Mouse (Mus musculus) thymus, adult 2 months (tissue): ENCODE results near the gene Slco4a1. TPM values are rescaled to one million over a fixed set of nuclear protein-coding genes. Genes with fewer than 3 reads are reported as not detected.

Experiments used
- DNase-seq: peaks from one replicate; pipeline ENCODE4 v3.0.0; 2021
- H3K27ac ChIP-seq: fragments of 200-500 bp; 2 replicates; pipeline ENCODE4 v1.5.1; 2012; ENCODE audit warnings: low read length, control low read depth; ENCODE audit not compliant: control insufficient read depth, insufficient read depth
- H3K27me3 ChIP-seq: fragments of 200-500 bp; 2 replicates; pipeline ENCODE4 v1.6.1; 2012; ENCODE audit warnings: mild to moderate bottlenecking, low read length, moderate library complexity, mixed read lengths; ENCODE audit not compliant: control insufficient read depth, insufficient read depth
- H3K36me3 ChIP-seq: fragments of 200-500 bp; 2 replicates; pipeline ENCODE4 v1.6.1; 2012; ENCODE audit warnings: mild to moderate bottlenecking, low read length, moderate library complexity; ENCODE audit not compliant: control insufficient read depth, insufficient read depth
- H3K4me1 ChIP-seq: fragments of 200-500 bp; replicated peaks from 2 replicates; pipeline ENCODE4 v1.6.1; 2012; ENCODE audit warnings: low read length; ENCODE audit not compliant: control insufficient read depth, insufficient read depth
- H3K4me3 ChIP-seq: fragments of 200-500 bp; 2 replicates; pipeline ENCODE4 v1.5.1; 2012; ENCODE audit warnings: mild to moderate bottlenecking, low read length, control low read depth, moderate library complexity; ENCODE audit not compliant: control insufficient read depth, insufficient read depth
- CTCF ChIP-seq: fragments of 200-500 bp; IDR thresholded peaks from 2 replicates; pipeline ENCODE4 v1.5.1; 2012; ENCODE audit warnings: mild to moderate bottlenecking, control low read depth, low read length, moderate library complexity, borderline replicate concordance; ENCODE audit not compliant: control insufficient read depth, poor library complexity, insufficient read depth; ENCODE audit errors: extremely low read depth
- POLR2A ChIP-seq: fragments of 200-500 bp; IDR thresholded peaks from 2 replicates; pipeline ENCODE4 v1.6.1; 2012; ENCODE audit warnings: mild to moderate bottlenecking, low read length, control low read depth, moderate library complexity; ENCODE audit not compliant: control insufficient read depth, poor library complexity, insufficient read depth; ENCODE audit errors: extremely low read depth
- WGBS: fragments of 180-500 bp; shearing (Covaris S2); methylation state at CpG from one replicate; pipeline ENCODE4 v1.1.7; 2018; 5-methylcytosine and 5-hydroxymethylcytosine counted together
- polyA plus RNA-seq: library from polyadenylated mRNA; depleted of rRNA; stranded (reverse); fragments of >200 nt; gene quantifications from 2 replicates; pipeline ENCODE4 v1.2.3, GENCODE M21; 2012

Slco4a1 gene
- polyA plus RNA-seq, 1 experiment = 21.2 TPM

DNA sequence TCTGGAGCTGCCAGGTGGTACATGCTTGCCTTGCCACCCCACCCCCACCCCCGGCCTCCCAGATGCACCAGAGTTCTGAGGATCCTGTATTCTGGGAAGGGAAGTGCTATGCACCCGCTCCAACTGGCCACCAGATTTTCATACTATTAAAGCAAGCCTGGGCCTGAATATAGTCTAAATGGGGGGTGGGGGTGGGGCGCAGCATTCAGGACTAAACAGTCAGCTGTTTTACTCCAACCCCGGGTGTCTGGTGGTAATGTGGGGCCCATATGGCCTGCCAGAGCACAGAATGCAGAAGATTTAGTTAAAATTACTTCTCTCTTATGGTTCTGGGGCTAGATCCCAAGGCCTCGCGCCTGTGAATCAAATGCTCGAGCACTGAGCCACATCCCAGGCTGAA is 22.7 kb upstream of the Slco4a1 start:
- H3K36me3 ChIP-seq = no peaks in the 10 kb centered on the region
- peaks cover 54% of the 10 kb centered on the region for H3K4me1 ChIP-seq
- no peak overlapping the region for H3K4me3 ChIP-seq
- WGBS = 45% methylated on average over 7 of the region's 7 CpGs
- H3K27me3 ChIP-seq = no peaks in the 10 kb centered on the region
- H3K27ac ChIP-seq = no peak overlapping the region
- DNase-seq = no peak
- TF ChIP-seq POLR2A (no peak), CTCF (no peak)

DNA sequence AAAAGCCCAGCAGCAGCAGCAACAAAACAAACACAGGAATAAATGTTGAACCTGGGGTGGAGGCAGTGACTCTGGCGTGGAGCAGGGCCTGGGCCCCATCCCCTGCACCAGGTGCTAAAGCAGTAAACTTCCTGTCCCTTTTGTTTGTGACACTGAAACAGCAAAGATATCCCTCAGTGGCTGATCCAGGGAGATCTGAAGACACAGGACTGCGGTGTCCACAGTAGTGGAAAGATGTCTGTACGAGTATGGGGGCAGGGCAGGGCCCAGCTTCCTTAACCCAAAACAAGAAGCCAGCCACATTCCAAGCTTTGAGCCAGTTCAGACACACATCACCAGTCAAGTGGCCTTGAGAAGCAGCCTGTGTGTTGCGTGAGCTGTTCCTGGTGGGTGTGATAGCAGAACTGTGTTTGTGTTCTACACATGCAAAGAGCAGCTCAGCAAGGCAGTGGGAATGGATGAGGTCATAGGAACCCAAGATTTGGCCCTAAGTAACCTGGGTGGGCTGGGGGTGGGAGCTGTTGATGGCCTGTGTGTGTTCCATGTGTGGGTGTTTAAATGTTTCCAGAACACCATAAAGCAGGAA is 20.6 kb upstream of the Slco4a1 start:
- Histone ChIP-seq H3K27ac (peak overlapping the region; percentile 88), H3K36me3 (no peaks in the 10 kb centered on the region), H3K4me1 (peaks cover 58% of the 10 kb centered on the region), H3K4me3 (no peak overlapping the region), H3K27me3 (no peaks in the 10 kb centered on the region)
- 39% methylated on average over 4 of the region's 4 CpGs for WGBS
- no peak for TF ChIP-seq CTCF
- no peak for TF ChIP-seq POLR2A
- DNase-seq = no peak

DNA sequence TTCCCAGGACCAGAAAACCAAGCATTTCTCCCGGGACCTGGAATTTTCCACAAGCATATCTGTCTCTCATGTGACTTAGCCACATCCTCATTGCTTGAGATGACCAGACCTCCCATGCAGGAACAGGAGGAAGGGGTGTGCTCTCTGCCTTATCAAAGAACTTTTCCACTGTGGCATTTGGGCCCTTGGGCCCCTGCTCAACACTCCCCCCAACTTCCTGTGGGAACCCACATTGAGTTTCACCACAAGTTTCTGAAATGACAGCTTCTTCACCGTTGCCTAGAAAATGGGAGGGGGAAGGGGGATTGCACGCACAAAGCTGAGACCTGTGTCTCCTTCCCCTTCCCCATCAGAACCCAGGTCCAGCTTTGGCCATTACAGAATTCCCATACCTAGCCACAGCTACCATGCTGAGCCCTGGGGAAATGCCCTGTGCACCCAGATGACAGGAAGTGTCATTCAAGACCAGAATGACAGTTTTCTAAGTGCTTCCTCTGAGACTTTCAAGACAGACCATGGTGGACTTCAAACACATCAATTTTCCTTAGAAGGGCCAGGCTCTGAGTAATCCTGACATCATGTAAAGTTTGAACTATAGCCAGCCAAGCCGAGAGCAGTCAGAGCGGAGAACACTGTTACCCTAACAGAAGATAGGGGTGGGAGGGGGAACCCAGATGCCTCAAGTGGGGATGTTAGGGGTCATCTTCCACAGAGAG is 18.7 kb upstream of the Slco4a1 start:
- H3K4me3 ChIP-seq = no peak overlapping the region
- no peak for TF ChIP-seq POLR2A
- peak overlapping the region; percentile 34; the same call in 1 of the 2 replicates for H3K27ac ChIP-seq
- no peaks in the 10 kb centered on the region for H3K36me3 ChIP-seq
- H3K4me1 ChIP-seq = peaks cover 61% of the 10 kb centered on the region
- H3K27me3 ChIP-seq = no peaks in the 10 kb centered on the region
- DNase-seq = peak; percentile 48
- WGBS = 13% methylated on average over 5 of the region's 5 CpGs

DNA sequence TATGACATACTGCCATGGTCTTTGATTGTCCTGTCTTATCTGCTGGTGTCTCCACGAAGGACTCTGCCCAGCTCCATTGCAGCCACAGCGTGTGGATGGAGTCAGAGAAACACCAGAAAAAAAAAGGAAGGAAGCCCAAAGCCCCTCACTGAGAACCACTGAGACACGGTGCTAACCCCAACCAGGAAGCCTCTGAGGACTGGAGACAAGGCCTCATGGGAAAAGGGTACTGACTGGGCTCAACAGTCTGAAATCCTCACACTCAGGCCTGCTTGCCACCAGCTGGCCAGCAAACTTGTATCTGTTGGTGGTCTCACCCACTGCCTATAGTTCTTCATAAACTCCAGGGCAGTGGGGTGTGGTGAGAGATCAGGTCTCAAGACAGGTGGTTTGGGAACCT is 16.3 kb upstream of the Slco4a1 start:
- no peak overlapping the region for H3K27ac ChIP-seq
- H3K4me1 ChIP-seq = peaks cover 56% of the 10 kb centered on the region
- no peak for DNase-seq
- no peaks in the 10 kb centered on the region for H3K36me3 ChIP-seq
- 31% methylated on average over 3 of the region's 3 CpGs for WGBS
- no peaks in the 10 kb centered on the region for H3K27me3 ChIP-seq
- H3K4me3 ChIP-seq = no peak overlapping the region
- TF ChIP-seq POLR2A (no peak), CTCF (no peak)

DNA sequence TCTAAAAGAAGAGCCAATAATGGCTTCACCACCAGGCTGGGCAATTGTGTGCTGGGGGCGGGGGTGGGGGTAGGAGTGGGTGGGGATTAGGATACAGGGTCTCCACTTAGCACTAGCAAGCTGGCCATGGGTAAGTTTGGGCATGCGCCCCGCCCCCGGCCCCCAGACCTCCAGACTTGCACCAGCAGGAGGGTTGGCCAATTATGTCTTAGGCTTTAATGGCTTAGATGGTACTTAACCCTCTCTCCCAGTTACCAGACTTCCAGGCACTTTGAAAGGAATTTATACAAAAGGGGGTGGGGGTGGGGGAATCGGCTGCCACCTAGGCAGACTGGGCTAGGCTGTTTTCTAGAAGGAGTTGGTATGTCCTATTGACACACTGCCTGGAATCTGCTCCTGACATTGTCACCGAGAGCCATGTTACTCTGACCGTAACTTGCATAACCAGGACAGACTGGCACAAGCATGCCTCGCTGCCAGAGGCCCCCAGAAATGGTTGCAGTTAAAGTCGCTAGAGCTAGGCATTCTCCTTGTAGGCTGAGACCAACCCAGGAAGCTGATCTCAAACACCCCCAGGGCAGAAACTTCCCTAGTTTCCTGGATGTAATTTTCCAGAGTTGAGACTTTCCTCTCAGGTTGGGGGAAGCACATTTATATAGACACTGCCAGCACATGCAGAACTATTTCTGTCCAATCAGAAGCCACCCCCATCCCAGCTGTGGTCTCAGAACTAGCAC is 15.3 kb upstream of the Slco4a1 start:
- Histone ChIP-seq H3K27me3 (no peaks in the 10 kb centered on the region), H3K36me3 (no peaks in the 10 kb centered on the region), H3K4me3 (no peak overlapping the region), H3K27ac (no peak overlapping the region), H3K4me1 (peaks cover 53% of the 10 kb centered on the region)
- no peak for TF ChIP-seq CTCF
- TF ChIP-seq POLR2A = no peak
- 86% methylated on average over 9 of the region's 9 CpGs for WGBS
- DNase-seq = no peak

DNA sequence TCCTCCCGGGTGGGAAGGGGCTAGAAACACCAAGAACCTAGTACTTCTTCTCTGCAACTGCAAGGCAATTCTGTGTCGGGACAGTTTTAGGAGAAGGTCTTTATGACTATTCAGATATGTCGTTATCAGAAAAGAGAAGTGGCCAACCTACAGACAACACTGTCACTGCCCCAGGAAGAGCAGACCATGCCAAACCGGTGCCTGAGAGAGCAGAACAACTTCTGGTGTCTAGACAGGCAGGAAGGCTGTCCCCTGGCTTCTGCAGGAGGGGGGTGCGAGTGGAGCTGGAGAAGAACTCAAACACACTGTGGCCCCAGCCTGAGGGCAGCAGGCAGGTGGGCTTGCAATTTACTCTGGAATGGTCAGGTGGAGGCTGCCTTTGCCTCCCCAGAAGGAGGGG is 14.0 kb upstream of the Slco4a1 start:
- DNase-seq = no peak
- H3K27ac ChIP-seq = no peak overlapping the region
- no peak overlapping the region for H3K4me3 ChIP-seq
- no peak for TF ChIP-seq POLR2A
- TF ChIP-seq CTCF = no peak
- H3K4me1 ChIP-seq = peaks cover 48% of the 10 kb centered on the region
- no peaks in the 10 kb centered on the region for H3K27me3 ChIP-seq
- H3K36me3 ChIP-seq = no peaks in the 10 kb centered on the region
- WGBS = 39% methylated on average over 5 of the region's 5 CpGs
